Mouse (Mus musculus) myocyte (in vitro differentiated cells): ENCODE results near the gene Siglecg. TPM values are rescaled to one million over a fixed set of nuclear protein-coding genes. Genes with fewer than 3 reads are reported as not detected.

Experiments
- H3K27me3 ChIP-seq: one replicate; pipeline ENCODE4 v1.6.1; 2011; ENCODE audit not compliant: control insufficient read depth, insufficient read depth, insufficient read length
- H3K36me3 ChIP-seq: one replicate; pipeline ENCODE4 v1.6.1; 2011; ENCODE audit not compliant: control insufficient read depth, insufficient read depth
- H3K4me2 ChIP-seq: one replicate; pipeline ENCODE4 v1.6.1; 2011; ENCODE audit warnings: low read depth, control low read depth
- H3K4me3 ChIP-seq: one replicate; pipeline ENCODE4 v1.5.1; 2011; ENCODE audit warnings: mild to moderate bottlenecking, control low read depth, moderate library complexity
- H3K79me2 ChIP-seq: one replicate; pipeline ENCODE4 v1.6.1; 2011; ENCODE audit not compliant: control insufficient read depth, insufficient read depth
- H3ac ChIP-seq: one replicate; pipeline ENCODE4 v1.6.1; 2011; ENCODE audit not compliant: control insufficient read depth, insufficient read length
- CEBPB ChIP-seq: IDR thresholded peaks from 2 replicates; pipeline ENCODE4 v1.6.1; 2011; ENCODE audit warnings: mild to moderate bottlenecking, moderate library complexity; ENCODE audit not compliant: poor library complexity, insufficient read depth, severe bottlenecking
- E2F4 ChIP-seq: IDR thresholded peaks from one replicate; pipeline ENCODE4 v1.6.1; 2011; ENCODE audit warnings: mild to moderate bottlenecking, control low read depth, moderate library complexity; ENCODE audit not compliant: insufficient read depth
- MAX ChIP-seq: IDR thresholded peaks from one replicate; pipeline ENCODE4 v1.6.1; 2011; ENCODE audit warnings: low read depth, mild to moderate bottlenecking, control low read depth
- MYOD1 ChIP-seq, 3 experiments: IDR thresholded peaks; one replicate each; pipeline ENCODE4 v1.6.1; 2011; ENCODE audit warnings: control low read depth in 2 of 3, low read depth in 2 of 3, mild to moderate bottlenecking in 2 of 3, moderate library complexity in 1 of 3; ENCODE audit not compliant: insufficient read length in 2 of 3, control insufficient read depth in 1 of 3
- MYOG ChIP-seq, 3 experiments: IDR thresholded peaks; one replicate each; pipeline ENCODE4 v1.6.1; 2011; ENCODE audit warnings: control low read depth in 2 of 3, low read depth in 2 of 3, mild to moderate bottlenecking in 2 of 3; ENCODE audit not compliant: insufficient read length in 2 of 3, control insufficient read depth in 1 of 3, insufficient read depth in 1 of 3
- POLR2A ChIP-seq: IDR thresholded peaks from one replicate; pipeline ENCODE4 v1.6.1; 2011; ENCODE audit warnings: low read depth, mild to moderate bottlenecking, control low read depth, moderate library complexity; ENCODE audit not compliant: insufficient read length
- POLR2AphosphoS2 ChIP-seq: IDR thresholded peaks from one replicate; pipeline ENCODE4 v1.6.1; 2011; ENCODE audit warnings: low read depth, control low read depth; ENCODE audit not compliant: insufficient read length
- REST ChIP-seq: IDR thresholded peaks from one replicate; pipeline ENCODE4 v1.6.1; 2011; ENCODE audit warnings: mild to moderate bottlenecking, control low read depth, moderate library complexity; ENCODE audit not compliant: insufficient read depth, insufficient read length
- SRF ChIP-seq: IDR thresholded peaks from one replicate; pipeline ENCODE4 v1.6.1; 2011; ENCODE audit warnings: low read depth; ENCODE audit not compliant: control insufficient read depth, insufficient read length
- TCF12 ChIP-seq: IDR thresholded peaks from one replicate; pipeline ENCODE4 v1.6.1; 2011; ENCODE audit warnings: mild to moderate bottlenecking, control low read depth; ENCODE audit not compliant: poor library complexity, insufficient read depth, severe bottlenecking
- TCF3 ChIP-seq: IDR thresholded peaks from one replicate; pipeline ENCODE4 v1.6.1; 2011; ENCODE audit warnings: low read depth, control low read depth; ENCODE audit not compliant: insufficient read length
- USF1 ChIP-seq: IDR thresholded peaks from one replicate; pipeline ENCODE4 v1.6.1; 2011; ENCODE audit warnings: low read depth, mild to moderate bottlenecking, control low read depth, moderate library complexity
- polyA plus RNA-seq: library from polyadenylated mRNA; unstranded; fragments of >200 nt; fragmentation: generic; extraction: Trizol; gene quantifications from one replicate; pipeline ENCODE4 v1.2.1, GENCODE M21; 2012; ENCODE audit warnings: missing spikeins

Siglecg gene
- polyA plus RNA-seq: 1.0 TPM

GRCm38 (mm10) chr7:43408131-43408553, at the start of gene Siglecg:
TSS of gene Siglecg (plus strand) at chr7:43408204.
- Histone ChIP-seq H3K36me3 (no peaks in the 10 kb centered on the region), H3K27me3 (no peaks in the 10 kb centered on the region), H3K79me2 (no peaks in the 10 kb centered on the region), H3ac (no peak within 1 kb of the TSS), H3K4me3 (no peak within 1 kb of the TSS), H3K4me2 (no peak within 1 kb of the TSS)
- no peak for TF ChIP-seq POLR2AphosphoS2
- TF ChIP-seq POLR2A: no peak
- TF ChIP-seq MYOG (IDR thresholded peaks at IDR 0.05; ENCODE audit: control insufficient read depth in 1 of 3, insufficient read depth in 1 of 3, insufficient read length in 2 of 3, low read depth in 2 of 3): no peak
- no peak for TF ChIP-seq MAX
- no peak for TF ChIP-seq MYOD1 (IDR thresholded peaks at IDR 0.05; ENCODE audit: control insufficient read depth in 1 of 3, insufficient read length in 2 of 3, low read depth in 2 of 3)
- TF ChIP-seq USF1: no peak
- TF ChIP-seq REST: no peak
- no peak for TF ChIP-seq TCF12
- TF ChIP-seq SRF: no peak
- TF ChIP-seq TCF3: no peak
- TF ChIP-seq CEBPB: no peak

GRCm38 (mm10) chr7:43358556-43358955, 49.4 kb upstream of the Siglecg start:
- no peak for TF ChIP-seq POLR2AphosphoS2
- no peak for TF ChIP-seq TCF12
- no peak for TF ChIP-seq CEBPB
- Histone ChIP-seq H3K4me2 (no peak overlapping the region), H3ac (no peak overlapping the region), H3K27me3 (no peaks in the 10 kb centered on the region), H3K36me3 (no peaks in the 10 kb centered on the region), H3K79me2 (no peaks in the 10 kb centered on the region), H3K4me3 (no peak overlapping the region)

- no peak overlapping the region for H3K4me3 ChIP-seq
- H3K36me3 ChIP-seq: no peaks in the 10 kb centered on the region
- no peak overlapping the region for H3ac ChIP-seq
- TF ChIP-seq MYOD1 (IDR thresholded peaks at IDR 0.05; ENCODE audit: control insufficient read depth in 1 of 3, insufficient read length in 2 of 3, low read depth in 2 of 3): no peak
- TF ChIP-seq REST: no peak
- TF ChIP-seq E2F4: no peak
- no peak for TF ChIP-seq CEBPB
- no peak for TF ChIP-seq MAX
- no peak for TF ChIP-seq POLR2A
- TF ChIP-seq POLR2AphosphoS2: no peak
- no peak for TF ChIP-seq MYOG (IDR thresholded peaks at IDR 0.05; ENCODE audit: control insufficient read depth in 1 of 3, insufficient read depth in 1 of 3, insufficient read length in 2 of 3, low read depth in 2 of 3)
- no peak for TF ChIP-seq TCF12
- no peak for TF ChIP-seq USF1
- TF ChIP-seq SRF: no peak
- TF ChIP-seq TCF3: no peak
- H3K27me3 ChIP-seq: no peaks in the 10 kb centered on the region
- H3K79me2 ChIP-seq: no peaks in the 10 kb centered on the region
- H3K4me2 ChIP-seq: no peak overlapping the region
Measured at GRCm38 (mm10) chr7:43361442-43361841, 46.6 kb upstream of the Siglecg start.

- H3K36me3 ChIP-seq: no peaks in the 10 kb centered on the region
- H3K79me2 ChIP-seq: no peaks in the 10 kb centered on the region
- TF ChIP-seq TCF3 (no peak), SRF (no peak), E2F4 (no peak), POLR2A (no peak), REST (no peak), MYOD1 (IDR thresholded peaks at IDR 0.05; ENCODE audit: control insufficient read depth in 1 of 3, insufficient read length in 2 of 3, low read depth in 2 of 3) (no peak), MAX (no peak), MYOG (IDR thresholded peaks at IDR 0.05; ENCODE audit: control insufficient read depth in 1 of 3, insufficient read depth in 1 of 3, insufficient read length in 2 of 3, low read depth in 2 of 3) (no peak), CEBPB (no peak), POLR2AphosphoS2 (no peak), TCF12 (no peak), USF1 (no peak)
- no peaks in the 10 kb centered on the region for H3K27me3 ChIP-seq
- H3K4me2 ChIP-seq: no peak overlapping the region
- H3ac ChIP-seq: no peak overlapping the region
- H3K4me3 ChIP-seq: no peak overlapping the region
Measured at GRCm38 (mm10) chr7:43362021-43362420, 46.0 kb upstream of the Siglecg start.

GRCm38 (mm10) chr7:43378226-43378625, 29.8 kb upstream of the Siglecg start:
- no peaks in the 10 kb centered on the region for H3K27me3 ChIP-seq
- no peak overlapping the region for H3ac ChIP-seq
- no peak overlapping the region for H3K4me3 ChIP-seq
- H3K79me2 ChIP-seq: no peaks in the 10 kb centered on the region
- TF ChIP-seq CEBPB: no peak
- no peaks in the 10 kb centered on the region for H3K36me3 ChIP-seq
- H3K4me2 ChIP-seq: no peak overlapping the region
